Mouse (Mus musculus): ENCODE measurements around the gene Myl10.

- TF ChIP-seq TAL1 (IDR thresholded peaks at IDR 0.05; ENCODE audit: low read length) (no peak), GATA1 (IDR thresholded peaks at IDR 0.05; ENCODE audit: low read length) (no peak)
These were observed 24.0 kb downstream of the Myl10 start for GRCm38 (mm10) chr5:136716696-136717572.

Data from erythroblast, embryonic 14.5 days (primary cell).